Mouse (Mus musculus): ENCODE data around the gene Klhl21.

Klhl21 gene

GRCm38 (mm10) chr4:152008622-152009075 lies at the start of gene Klhl21:
Gene Klhl21 (plus strand): TSS chr4:152008803.
- peak; percentile 91 for DNase-seq (ENCODE audit: low spot score)

- DNase-seq (ENCODE audit: low spot score): no peak
Measured at GRCm38 (mm10) chr4:151959849-151960512, 48.6 kb upstream of the Klhl21 start.

DNA sequence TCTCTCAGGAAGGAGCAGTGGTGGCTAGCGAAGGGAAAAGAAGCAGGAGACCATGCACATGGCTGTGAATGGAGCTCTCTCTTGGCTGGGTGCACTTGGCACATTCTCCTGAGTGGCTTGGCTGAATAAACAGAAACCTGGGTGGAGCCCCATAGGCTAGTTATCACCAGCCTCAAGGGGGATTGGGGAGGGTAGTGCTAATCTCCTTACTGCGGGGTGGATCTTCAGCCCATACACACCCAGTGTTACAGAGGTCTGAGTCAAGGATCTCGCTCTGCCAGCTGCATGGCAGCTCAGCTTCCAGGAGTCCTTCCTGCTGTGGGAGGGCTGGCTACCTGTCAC lies 48.1 kb upstream of the Klhl21 start:
- no peak for DNase-seq (ENCODE audit: low spot score)

GRCm38 (mm10) chr4:151962817-151963216 lies 45.8 kb upstream of the Klhl21 start:
- no peak for DNase-seq (ENCODE audit: low spot score)

DNA sequence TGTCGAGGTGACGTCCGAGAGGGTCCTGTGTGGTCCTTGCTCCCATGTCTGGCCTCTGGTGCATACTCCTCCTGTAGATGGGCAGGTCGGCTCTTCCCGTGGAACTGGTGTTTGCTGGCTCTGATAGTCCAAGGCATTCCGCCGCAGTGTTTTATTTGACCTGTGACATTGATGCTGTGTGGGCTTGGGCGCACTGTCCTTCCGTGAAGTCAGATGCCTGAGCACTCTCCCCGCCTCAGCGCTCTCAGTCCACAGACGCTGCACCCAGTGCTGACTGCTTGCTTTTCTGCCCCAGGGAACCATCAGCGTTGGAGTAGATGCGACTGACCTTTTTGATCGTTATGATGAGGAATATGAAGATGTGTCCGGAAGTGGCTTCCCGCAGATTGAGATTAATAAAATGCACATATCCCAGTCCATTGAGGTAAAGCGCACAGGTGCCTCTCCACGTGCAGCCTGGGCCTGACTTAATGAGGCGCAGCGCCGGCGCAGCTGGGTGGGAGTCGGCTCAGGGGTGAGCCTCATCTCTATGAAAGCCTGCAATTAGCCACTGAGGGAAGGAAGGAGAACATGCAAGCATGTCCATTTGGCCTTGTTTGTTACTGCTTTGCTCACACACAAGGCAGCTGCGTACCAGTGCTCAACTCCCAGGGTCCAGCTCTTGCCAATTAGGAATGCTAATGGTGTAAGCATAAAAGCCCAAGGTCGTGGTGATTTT lies 40.2 kb upstream of the Klhl21 start:
- DNase-seq (ENCODE audit: low spot score): no peak

GRCm38 (mm10) chr4:151972221-151972967 lies 36.2 kb upstream of the Klhl21 start:
- peak; percentile 69 for DNase-seq (ENCODE audit: low spot score)

DNA sequence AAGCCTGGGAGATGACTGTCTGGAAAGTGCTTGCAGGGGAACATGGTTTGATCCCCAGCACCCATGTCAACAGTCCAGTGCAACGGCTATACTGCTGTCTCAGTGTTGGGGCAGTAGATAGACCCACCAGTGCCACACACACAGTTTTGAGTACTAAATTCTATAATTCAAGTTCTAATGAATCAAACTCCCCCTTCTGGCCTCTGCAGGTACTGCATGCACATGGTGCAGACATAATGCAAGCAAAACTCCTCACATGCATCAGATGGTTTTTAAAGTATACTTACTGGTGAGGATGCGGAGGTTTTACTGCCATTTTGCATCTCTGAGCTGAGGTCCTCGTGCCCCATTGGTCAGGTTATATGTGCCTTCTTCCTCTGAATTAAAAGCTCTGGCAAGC lies 33.2 kb upstream of the Klhl21 start:
- DNase-seq (ENCODE audit: low spot score): no peak

DNA sequence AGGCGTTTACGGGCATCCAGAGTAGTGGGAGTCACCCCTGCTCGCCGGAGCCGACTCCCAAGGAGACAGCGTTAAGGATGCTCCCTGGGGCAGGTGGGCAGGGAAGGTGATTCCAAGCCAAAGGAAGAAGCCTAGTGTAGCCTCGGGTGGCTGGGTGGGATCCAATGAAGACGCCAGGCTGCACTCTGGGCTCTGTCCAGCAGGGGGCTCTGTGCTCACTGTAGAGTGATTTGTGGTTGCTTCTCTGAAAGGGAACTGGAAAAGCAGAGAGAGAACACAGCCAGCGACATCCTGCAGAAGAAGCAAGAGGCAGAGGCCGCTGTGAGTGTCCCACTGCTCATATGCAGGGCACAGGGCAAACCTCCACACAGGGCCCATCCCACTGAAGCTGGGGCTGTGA lies 30.9 kb upstream of the Klhl21 start:
- peak; percentile 57 for DNase-seq (ENCODE audit: low spot score)

- DNase-seq (ENCODE audit: low spot score): peak; percentile 45
Measured at GRCm38 (mm10) chr4:151980699-151981098, 27.9 kb upstream of the Klhl21 start.

DNA sequence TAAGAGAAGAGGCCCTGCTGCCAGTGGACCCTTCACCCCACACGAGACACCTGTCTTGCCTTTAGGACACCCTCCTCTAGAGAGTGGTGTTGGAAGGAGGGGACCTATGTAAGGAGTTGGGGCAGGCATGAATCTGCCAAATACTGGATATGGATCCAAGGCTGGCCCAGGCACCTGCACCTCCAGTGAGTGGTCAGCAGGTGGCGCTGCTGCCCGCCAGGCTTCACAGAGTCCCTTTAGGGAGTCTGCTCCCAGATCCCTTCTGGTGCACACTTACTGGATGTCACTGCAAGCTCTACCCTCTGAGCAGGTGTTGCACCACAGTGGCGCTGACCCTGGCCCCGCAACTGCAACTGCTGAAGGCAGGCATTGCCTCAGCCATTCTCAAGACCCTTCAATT lies 27.2 kb upstream of the Klhl21 start:
- peak; percentile 77 for DNase-seq (ENCODE audit: low spot score)

- no peak for DNase-seq (ENCODE audit: low spot score)
Measured at GRCm38 (mm10) chr4:151983043-151983442, 25.6 kb upstream of the Klhl21 start.

DNA sequence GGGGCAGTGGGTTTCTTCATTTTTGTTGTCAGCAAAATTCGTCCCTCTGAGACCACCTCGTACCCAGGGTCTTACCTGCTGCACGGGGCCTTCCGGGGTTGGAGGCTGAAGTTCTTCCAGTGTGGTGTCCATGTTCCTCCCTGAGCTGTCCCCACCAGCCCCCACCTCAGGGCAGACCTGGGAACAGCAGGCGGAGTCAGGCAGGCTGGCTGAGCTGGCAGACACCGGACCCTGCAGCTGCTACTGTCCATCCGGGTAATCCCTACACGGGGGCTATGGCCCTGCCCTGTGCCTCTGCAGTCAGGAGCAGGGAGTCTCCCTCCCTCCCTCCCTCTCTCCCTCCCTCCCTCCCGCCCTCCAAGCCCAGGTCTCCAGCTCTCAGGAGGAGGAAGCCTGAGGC lies 25.0 kb upstream of the Klhl21 start:
- no peak for DNase-seq (ENCODE audit: low spot score)

- DNase-seq (ENCODE audit: low spot score): no peak
Measured at GRCm38 (mm10) chr4:151985886-151986285, 22.7 kb upstream of the Klhl21 start.

DNA sequence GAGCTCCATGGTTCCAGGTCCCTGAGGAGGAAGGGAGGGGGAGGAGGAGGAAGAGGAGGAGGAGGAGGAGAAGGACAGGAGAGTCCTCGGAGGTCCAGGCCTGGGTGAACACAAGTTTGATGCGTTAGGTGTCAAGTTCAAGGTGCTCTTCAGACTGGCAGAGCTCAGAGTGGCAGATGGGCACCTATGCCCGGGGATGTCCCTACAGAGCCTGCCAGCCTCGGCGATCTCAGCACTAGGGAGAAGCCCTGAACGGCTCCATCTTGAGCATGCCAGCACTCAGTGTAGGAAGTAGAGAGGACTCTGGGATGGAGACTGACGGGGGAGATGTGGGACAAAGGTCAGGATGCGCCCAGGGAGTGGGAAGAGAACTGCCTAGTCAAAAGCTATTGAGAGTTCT lies 22.0 kb upstream of the Klhl21 start:
- DNase-seq (ENCODE audit: low spot score): no peak

GRCm38 (mm10) chr4:151988014-151988341 lies 20.6 kb upstream of the Klhl21 start:
- peak; percentile 46 for DNase-seq (ENCODE audit: low spot score)

DNA sequence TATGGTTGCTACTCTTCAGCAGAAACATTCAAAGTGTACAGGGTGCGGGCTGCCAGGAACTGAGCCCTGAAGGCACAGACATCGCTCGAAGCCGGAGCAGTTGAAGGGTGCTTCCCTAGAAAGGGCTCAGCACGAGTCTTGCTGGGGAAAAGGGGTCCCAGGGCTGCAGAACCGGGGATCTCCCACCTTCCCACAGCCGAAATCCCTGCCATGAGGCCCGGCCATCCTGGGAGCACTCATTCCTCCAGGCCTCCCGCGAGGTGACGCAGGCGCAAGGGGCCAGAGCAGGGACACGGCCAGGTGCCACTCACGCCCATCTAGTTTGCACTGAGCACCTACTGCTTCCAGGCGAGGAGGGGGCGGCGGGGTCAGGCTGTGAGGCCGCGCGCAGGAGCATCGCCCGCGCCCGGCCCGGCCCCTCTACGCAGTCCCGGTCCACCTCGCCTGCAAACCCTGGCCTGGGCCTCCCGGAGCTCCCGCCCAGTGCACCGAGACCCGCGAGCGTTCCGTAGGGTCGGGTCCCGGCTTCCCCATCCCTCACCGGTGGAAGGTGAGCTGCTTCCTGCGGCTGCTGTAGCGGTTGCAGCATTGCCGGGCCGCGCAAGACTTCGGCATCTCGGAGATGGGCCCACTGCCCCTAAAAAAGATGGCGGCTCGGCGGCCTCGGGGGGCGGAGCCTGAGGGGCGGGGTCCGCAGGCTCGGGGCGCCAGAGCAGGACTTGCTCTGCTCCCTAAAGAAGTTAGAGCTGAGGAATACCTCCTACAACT lies 20.1 kb upstream of the Klhl21 start, which contains the start of gene Thap3:
Thap3 (minus strand) TSS at position 656 of the 768 bp plus-strand sequence.
- peak; percentile 68 for DNase-seq (ENCODE audit: low spot score)

GRCm38 (mm10) chr4:151989110-151989488 lies 19.5 kb upstream of the Klhl21 start:
- no peak for DNase-seq (ENCODE audit: low spot score)

- DNase-seq (ENCODE audit: low spot score): no peak
Measured at GRCm38 (mm10) chr4:151992091-151992490, 16.5 kb upstream of the Klhl21 start.

DNA sequence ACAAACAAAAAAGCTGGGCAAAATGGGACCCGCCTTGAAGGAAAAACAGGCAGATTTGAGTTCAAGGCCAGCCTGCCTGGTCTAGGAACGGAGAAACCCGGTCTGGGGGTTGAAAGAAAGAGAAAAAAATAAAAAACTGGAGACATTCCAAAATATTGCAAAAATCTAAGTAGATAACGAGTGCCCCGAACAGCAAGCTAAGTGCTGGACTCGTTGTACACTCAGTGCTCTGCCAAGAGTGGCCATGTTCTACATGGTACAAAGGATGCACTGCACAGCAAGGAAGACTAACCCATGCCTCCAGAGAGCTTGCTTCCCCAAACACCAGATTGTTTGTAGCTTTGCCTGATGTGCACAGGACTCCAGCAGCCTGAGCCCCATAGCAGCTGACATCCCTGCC lies 15.6 kb upstream of the Klhl21 start:
- no peak for DNase-seq (ENCODE audit: low spot score)

DNA sequence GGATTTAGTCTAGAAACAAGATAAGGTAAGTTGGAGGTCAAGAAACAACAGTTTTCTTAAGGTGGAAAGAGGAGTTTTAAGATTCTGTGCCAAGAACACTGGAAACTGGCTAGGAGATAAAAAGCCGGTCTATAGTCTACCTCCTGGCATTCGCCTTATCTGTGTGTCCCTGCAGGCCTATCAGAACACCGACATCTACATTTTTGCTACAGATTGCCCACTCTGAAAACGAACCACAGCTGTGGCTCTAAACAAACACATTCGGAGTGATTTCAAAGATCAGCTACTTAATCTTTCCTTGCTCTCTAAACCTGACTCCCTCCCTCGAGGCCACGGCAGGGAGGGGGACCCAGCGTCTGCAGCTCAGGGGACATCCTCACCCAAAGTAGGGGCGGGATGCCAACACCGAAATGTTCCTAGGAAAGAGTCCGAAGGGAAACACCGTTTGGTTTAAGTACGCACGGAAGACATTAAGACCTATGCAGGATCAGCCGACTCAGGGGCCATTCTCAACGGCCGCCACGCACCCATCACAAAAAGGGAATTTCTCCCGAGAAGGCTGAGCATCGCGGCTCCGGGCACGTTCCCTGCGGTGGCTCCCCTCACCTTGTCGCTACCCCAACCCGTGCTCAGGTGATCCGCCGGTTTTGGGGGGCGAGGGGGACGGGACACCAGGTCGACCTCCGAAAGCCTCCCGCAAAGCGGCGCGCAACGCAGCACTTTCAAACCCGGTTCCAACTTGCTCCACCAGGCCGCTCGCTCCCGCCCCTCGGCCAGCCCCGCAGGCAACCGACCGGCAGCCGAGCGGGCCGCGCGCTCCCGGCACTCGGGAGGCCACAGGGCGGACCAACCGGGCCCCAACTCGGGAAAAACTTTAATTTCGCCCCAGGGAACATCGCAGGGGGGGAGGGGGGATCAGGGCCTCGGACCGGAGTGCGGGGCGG lies 14.1 kb upstream of the Klhl21 start:
- DNase-seq (ENCODE audit: low spot score): peak; percentile 44

Measured in adipocyte (in vitro differentiated cells).